Mouse (Mus musculus) CH12.LX (cell line): ENCODE measurements around the gene Cib1. TPM values are rescaled to one million over a fixed set of nuclear protein-coding genes. Genes with fewer than 3 reads are reported as not detected.

Experiments
- DNase-seq: peaks from one replicate; pipeline ENCODE4 v3.0.0-alpha.2; 2013; ENCODE audit errors: extremely low read depth
- H3K27ac ChIP-seq: 2 replicates; pipeline ENCODE4 v1.5.1; 2012; ENCODE audit warnings: low read depth, mild to moderate bottlenecking, control low read depth, moderate library complexity; ENCODE audit not compliant: insufficient read depth
- H3K27me3 ChIP-seq: replicated peaks from 2 replicates; pipeline ENCODE3; 2012; ENCODE audit warnings: inconsistent platforms
- H3K36me3 ChIP-seq, 2 experiments: replicated peaks in 1 of 2; 2 replicates each; pipeline versions ENCODE3 to v1.6.1; 2012; ENCODE audit warnings: inconsistent platforms in 1 of 2, low read length in 1 of 2, mild to moderate bottlenecking in 1 of 2, mixed read lengths in 1 of 2, moderate library complexity in 1 of 2; ENCODE audit not compliant: control insufficient read depth in 1 of 2, insufficient read depth in 1 of 2
- H3K4me1 ChIP-seq, 2 experiments: 2 replicates each; pipeline ENCODE4 v1.6.1; 2012; ENCODE audit warnings: inconsistent platforms in 1 of 2, moderate library complexity in 1 of 2; ENCODE audit not compliant: insufficient read depth in 2 of 2, control insufficient read depth in 1 of 2
- H3K4me2 ChIP-seq: 2 replicates; pipeline ENCODE4 v1.6.1; 2012; ENCODE audit warnings: low read depth, mild to moderate bottlenecking, control low read depth; ENCODE audit not compliant: poor library complexity, insufficient read depth, severe bottlenecking
- H3K4me3 ChIP-seq, 3 experiments: fragments of 150-350 bp in 1 of 3; sonication (generic) in 1 of 3; replicated peaks in 1 of 3; 2 replicates each; pipeline versions ENCODE3 to v1.5.1; 2011 to 2012; ENCODE audit warnings: low read depth in 2 of 3, low read length in 2 of 3, mild to moderate bottlenecking in 2 of 3, moderate library complexity in 2 of 3, control low read depth in 1 of 3, improper control_type of control experiment in 1 of 3, inconsistent platforms in 1 of 3, mixed read lengths in 1 of 3; ENCODE audit not compliant: poor library complexity in 1 of 3
- H3K79me2 ChIP-seq: replicated peaks from 2 replicates; pipeline ENCODE4 v1.6.1; 2012; ENCODE audit warnings: mild to moderate bottlenecking, moderate library complexity; ENCODE audit not compliant: control insufficient read depth, poor library complexity, insufficient read depth, severe bottlenecking; ENCODE audit errors: extremely low read depth
- H3K9ac ChIP-seq: 2 replicates; pipeline ENCODE4 v1.6.1; 2012; ENCODE audit warnings: low read depth, mild to moderate bottlenecking, control low read depth, moderate library complexity; ENCODE audit not compliant: insufficient read depth
- H3K9me3 ChIP-seq: replicated peaks from 2 replicates; pipeline ENCODE3; 2012; ENCODE audit warnings: low read length, inconsistent platforms, mixed read lengths
- BHLHE40 ChIP-seq: IDR thresholded peaks from 2 replicates; pipeline ENCODE4 v1.6.1; 2011; ENCODE audit warnings: mild to moderate bottlenecking, low read depth, low read length, improper control_type of control experiment
- CHD1 ChIP-seq: IDR thresholded peaks from 2 replicates; pipeline ENCODE4 v1.6.1; 2012; ENCODE audit warnings: low read depth, low read length, improper control_type of control experiment, inconsistent platforms
- GABPA ChIP-seq: IDR thresholded peaks from 2 replicates; pipeline ENCODE4 v1.6.1; 2012; ENCODE audit warnings: low read depth, low read length, improper control_type of control experiment, inconsistent platforms; ENCODE audit not compliant: insufficient replicate concordance
- JUN ChIP-seq: IDR thresholded peaks from 2 replicates; pipeline ENCODE4 v1.6.1; 2011; ENCODE audit warnings: low read depth, mild to moderate bottlenecking, low read length, improper control_type of control experiment, moderate library complexity; ENCODE audit not compliant: insufficient read depth
- MAFK ChIP-seq: IDR thresholded peaks from 2 replicates; pipeline ENCODE4 v1.6.1; 2011; ENCODE audit warnings: low read length, improper control_type of control experiment; ENCODE audit not compliant: insufficient replicate concordance
- MEF2A ChIP-seq: IDR thresholded peaks from 2 replicates; pipeline ENCODE4 v1.6.1; 2014; ENCODE audit warnings: low read depth, mild to moderate bottlenecking, inconsistent platforms, low read length, improper control_type of control experiment, borderline replicate concordance
- MXI1 ChIP-seq: IDR thresholded peaks from 2 replicates; pipeline ENCODE4 v1.6.1; 2011; ENCODE audit warnings: mild to moderate bottlenecking, low read depth, low read length, improper control_type of control experiment
- POLR2AphosphoS2 ChIP-seq: IDR thresholded peaks from 2 replicates; pipeline ENCODE4 v1.6.1; 2011; ENCODE audit warnings: low read depth, low read length, improper control_type of control experiment
- RCOR1 ChIP-seq: conservative IDR thresholded peaks from 2 replicates; pipeline ENCODE4 v1.6.1; 2012; ENCODE audit warnings: low read depth, mild to moderate bottlenecking, inconsistent platforms, low read length, improper control_type of control experiment
- SIN3A ChIP-seq: IDR thresholded peaks from 2 replicates; pipeline ENCODE4 v1.6.1; 2012; ENCODE audit warnings: low read length, improper control_type of control experiment, inconsistent platforms
- UBTF ChIP-seq: IDR thresholded peaks from 2 replicates; pipeline ENCODE4 v1.6.1; 2012; ENCODE audit warnings: low read depth, mild to moderate bottlenecking, inconsistent platforms, low read length, improper control_type of control experiment, moderate library complexity
- USF1 ChIP-seq: IDR thresholded peaks from 2 replicates; pipeline ENCODE4 v1.6.1; 2014; ENCODE audit warnings: low read depth, mild to moderate bottlenecking, inconsistent platforms, low read length, improper control_type of control experiment
- USF2 ChIP-seq: conservative IDR thresholded peaks from 2 replicates; pipeline ENCODE4 v1.6.1; 2011; ENCODE audit warnings: low read depth, low read length, improper control_type of control experiment
- ZKSCAN1 ChIP-seq: IDR thresholded peaks from 2 replicates; pipeline ENCODE4 v1.6.1; 2012; ENCODE audit warnings: low read depth, inconsistent platforms, low read length, improper control_type of control experiment, borderline replicate concordance
- dilution Hi-C: fragments of 300-500 bp; cut with MboI; formaldehyde crosslinking; loops from 2 replicates; pipeline ENCODE4 v1.14.3; 2020; ENCODE audit warnings: low sequenced_read_pairs; ENCODE audit not compliant: extremely low pct_unique_long_range_greater_than_20kb, extremely low pct_ligation_motif_present
- in situ Hi-C: fragments of 300-500 bp; cut with MboI; formaldehyde crosslinking; loops from 3 replicates; pipeline ENCODE4 v1.14.3; 2019; ENCODE audit warnings: low sequenced_read_pairs, low pct_ligation_motif_present, low pct_unique_long_range_greater_than_20kb, mixed read lengths
- polyA plus RNA-seq: library from polyadenylated mRNA; unstranded; fragments of >175 nt; gene quantifications from 2 replicates; pipeline ENCODE4 v1.2.1, GENCODE M21; 2012; ENCODE audit warnings: low read depth; ENCODE audit not compliant: insufficient read length
- total RNA-seq, 2 experiments: library from RNA; depleted of rRNA; stranded (reverse); fragments of 300-350 nt in 1 of 2; fragments of >200 nt in 1 of 2; gene quantifications; 2 replicates each; pipeline ENCODE4 v1.2.3; 2012 to 2014

Cib1 gene
- total and polyA plus RNA-seq, 3 experiments = 29.1 to 73.1 (median 48.1) TPM

DNA sequence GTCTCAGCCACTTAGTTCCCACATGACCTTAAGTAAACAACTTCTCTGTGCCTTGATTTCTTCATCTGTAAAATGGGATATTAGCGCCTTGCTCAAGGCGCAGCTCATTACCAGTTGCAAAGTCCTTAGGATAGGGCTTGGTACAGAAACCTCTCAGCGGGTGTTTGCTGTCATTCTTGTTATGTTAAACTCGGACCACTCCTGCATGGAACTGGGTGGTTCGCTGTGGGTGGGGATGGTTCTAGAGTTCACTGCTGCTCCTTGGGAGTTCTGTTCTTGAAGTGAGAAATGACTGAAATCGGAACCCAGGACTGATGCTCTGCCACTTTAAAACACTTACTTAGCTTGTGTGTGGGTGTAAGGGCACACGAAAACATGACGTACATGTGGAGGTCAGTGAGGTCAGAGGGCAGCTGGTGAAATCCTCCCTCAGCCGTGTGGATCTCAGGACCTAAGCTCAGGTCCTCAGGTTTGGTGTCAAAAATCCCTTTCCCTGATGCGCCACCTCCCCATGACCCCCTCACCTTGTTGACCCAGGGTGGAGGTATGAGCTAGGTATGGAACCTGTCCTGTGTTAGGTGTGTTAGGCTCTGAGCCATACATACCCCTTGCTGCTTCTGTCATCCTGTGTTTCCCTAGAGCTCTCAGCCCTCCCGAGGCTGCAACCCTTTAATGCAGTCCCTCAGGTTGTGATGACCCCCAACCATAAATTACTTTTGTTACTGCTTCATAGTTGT lies 32.6 kb downstream of the Cib1 start:
- peak overlapping the region; percentile 16; the same call in 1 of the 2 replicates for H3K27ac ChIP-seq
- H3K79me2 ChIP-seq = peaks cover 45% of the 10 kb centered on the region
- TF ChIP-seq MXI1 (no peak), BHLHE40 (no peak), UBTF (0 out of 2 replicates have a peak, but pooled peaks have one; percentile 26), MAFK (no peak), CHD1 (peak; percentile 20; the same call in 1 of the 2 replicates)
- H3K27me3 ChIP-seq = peaks cover 3% of the 10 kb centered on the region
- dilution Hi-C loops (no loop called here), in situ Hi-C loops (loop anchor here (5.0 kb wide), 1 partner anchor 38 kb away; no protein-coding TSS in a partner anchor)
- H3K9me3 ChIP-seq = no peaks in the 10 kb centered on the region
- peaks cover 4 to 7% of the 10 kb centered on the region in 2 experiments for H3K36me3 ChIP-seq
- H3K9ac ChIP-seq = peak overlapping the region; percentile 69
- H3K4me1 ChIP-seq = peaks cover 37 to 79% of the 10 kb centered on the region in 2 experiments
- H3K4me3 ChIP-seq = peak overlapping the region; percentile 10 to 91 (median 85)
- H3K4me2 ChIP-seq = peak overlapping the region; percentile 90
- no peak for DNase-seq

DNA sequence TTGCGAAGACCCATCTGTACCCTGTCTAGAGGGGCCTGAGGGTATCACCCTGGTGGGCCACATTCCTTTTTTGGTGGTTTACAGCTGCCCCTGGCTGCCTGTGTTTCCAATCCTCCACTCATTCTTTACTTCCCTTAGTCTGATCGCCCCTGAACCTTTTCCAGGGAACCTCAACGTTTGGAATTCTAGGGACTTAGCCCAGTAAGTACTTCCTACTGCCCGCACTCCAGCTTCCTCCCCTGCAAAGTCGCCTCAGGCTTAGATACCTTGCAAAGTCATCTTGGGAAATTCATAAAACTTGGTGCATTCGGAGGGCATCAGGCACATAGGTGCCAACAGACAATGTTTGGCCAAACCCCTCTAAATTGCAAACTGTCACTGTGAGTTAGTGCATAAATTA lies 33.3 kb downstream of the Cib1 start:
- DNase-seq = no peak
- in situ Hi-C loops (loop anchor here (5.0 kb wide), 1 partner anchor 37 kb away; no protein-coding TSS in a partner anchor), dilution Hi-C loops (no loop called here)
- peaks cover 3% of the 10 kb centered on the region for H3K27me3 ChIP-seq
- no peaks in the 10 kb centered on the region for H3K9me3 ChIP-seq
- H3K79me2 ChIP-seq = peaks cover 38% of the 10 kb centered on the region
- H3K27ac ChIP-seq = peak overlapping the region; percentile 67; the same call in 1 of the 2 replicates
- TF ChIP-seq SIN3A = no peak
- no peak for TF ChIP-seq ZKSCAN1
- TF ChIP-seq USF1 = no peak
- no peak for TF ChIP-seq RCOR1
- TF ChIP-seq POLR2AphosphoS2 = no peak
- TF ChIP-seq USF2 = no peak
- no peak for TF ChIP-seq BHLHE40
- TF ChIP-seq JUN = no peak
- TF ChIP-seq MEF2A = no peak
- no peak for TF ChIP-seq GABPA
- peak overlapping the region; percentile 69 for H3K9ac ChIP-seq
- peaks cover 4 to 7% of the 10 kb centered on the region in 2 experiments for H3K36me3 ChIP-seq
- peaks cover 32 to 77% of the 10 kb centered on the region in 2 experiments for H3K4me1 ChIP-seq
- peak overlapping the region; percentile 81 to 91 (median 85) for H3K4me3 ChIP-seq
- H3K4me2 ChIP-seq = peak overlapping the region; percentile 90
